Mouse (Mus musculus): ENCODE data around the gene Kctd6.
A peak's percentile ranks its signal among the peaks of the same experiment; 100 is the strongest.

GRCm38 (mm10) chr14:8259166-8259565, 45.2 kb downstream of the Kctd6 start, which contains the start of gene Acox2:
- TF ChIP-seq CTCF (IDR thresholded peaks at IDR 0.05; ENCODE audit: low read depth) (no peak), EP300 (IDR thresholded peaks at IDR 0.05; ENCODE audit: low read depth) (peak; percentile 88)
